Mouse (Mus musculus): ENCODE measurements around the gene Klf17.

- TF ChIP-seq CTCF (IDR thresholded peaks at IDR 0.05; ENCODE audit: insufficient read depth, low read length): no peak
- TF ChIP-seq POLR2A (IDR thresholded peaks at IDR 0.05; ENCODE audit: borderline replicate concordance, extremely low read depth, low read depth, low read length): no peak
Measured at GRCm38 (mm10) chr4:117760151-117760550, 5.3 kb downstream of the Klf17 start.

All from lung, adult 2 months (tissue).